Mouse (Mus musculus): ENCODE results near the gene Gm20441. TPM values are rescaled to one million over a fixed set of nuclear protein-coding genes. Genes with fewer than 3 reads are reported as not detected.

Gm20441 gene
- polyA plus RNA-seq, 1 experiment = not detected

DNA sequence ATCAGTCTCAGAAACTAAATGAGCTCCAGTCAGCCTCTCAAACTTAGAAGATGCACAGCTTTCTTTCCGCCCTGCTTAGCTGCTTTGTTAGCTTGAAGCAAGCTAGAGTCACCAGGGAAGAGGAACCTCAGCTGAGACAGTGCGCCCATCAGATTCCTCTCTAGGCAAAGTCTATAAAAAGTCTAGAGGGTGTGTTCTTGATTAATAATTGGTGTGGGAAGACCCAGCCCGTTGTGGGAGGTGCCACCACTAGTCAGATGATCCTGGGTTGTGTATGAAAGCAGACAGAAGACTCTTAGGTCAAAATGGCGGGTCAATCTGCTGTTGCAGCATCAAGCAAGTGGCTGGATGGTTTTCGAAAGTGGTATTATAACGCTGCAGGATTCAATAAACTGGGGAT, 13.9 kb downstream of the Gm20441 start:
- Histone ChIP-seq H3K4me1 (ENCODE audit: control insufficient read depth, insufficient read depth, low read length) (0 out of 2 replicates have a peak, but pooled peaks cover 4% of the 10 kb centered on the region), H3K4me3 (replicated peaks; ENCODE audit: extremely low read depth, low read depth, low read length) (no peak overlapping the region)
- TF ChIP-seq CTCF (IDR thresholded peaks at IDR 0.05; ENCODE audit: insufficient read depth, low read length) (no peak), POLR2A (IDR thresholded peaks at IDR 0.05; ENCODE audit: borderline replicate concordance, extremely low read depth, low read depth, low read length) (no peak)
- no peak for DNase-seq
- 84% methylated on average over 6 of the region's 6 CpGs for WGBS

- peak overlapping the region; percentile 85 for H3K4me3 ChIP-seq (replicated peaks; ENCODE audit: extremely low read depth, low read depth, low read length)
- WGBS = under 1% methylated on average over 27 of the region's 27 CpGs
- peak; percentile 47 for DNase-seq
- no peak for TF ChIP-seq POLR2A (IDR thresholded peaks at IDR 0.05; ENCODE audit: borderline replicate concordance, extremely low read depth, low read depth, low read length)
- peak; percentile 34; the same call in 1 of the 2 replicates for TF ChIP-seq CTCF (IDR thresholded peaks at IDR 0.05; ENCODE audit: insufficient read depth, low read length)
- 0 out of 2 replicates have a peak, but pooled peaks cover 4% of the 10 kb centered on the region for H3K4me1 ChIP-seq (ENCODE audit: control insufficient read depth, insufficient read depth, low read length)
Measured at GRCm38 (mm10) chr10:75764519-75765473, 16.0 kb downstream of the Gm20441 start.

GRCm38 (mm10) chr10:75763682-75764518, 16.9 kb downstream of the Gm20441 start, which contains the start of gene Cabin1:
Gene Cabin1, minus strand, starts transcription at chr10:75764341.
- H3K4me1 ChIP-seq (ENCODE audit: control insufficient read depth, insufficient read depth, low read length) = 0 out of 2 replicates have a peak, but pooled peaks cover 4% of the 10 kb centered on the region
- WGBS = under 1% methylated on average over 61 of the region's 61 CpGs
- peak; percentile 95 for DNase-seq
- TF ChIP-seq CTCF (IDR thresholded peaks at IDR 0.05; ENCODE audit: insufficient read depth, low read length) (no peak), POLR2A (IDR thresholded peaks at IDR 0.05; ENCODE audit: borderline replicate concordance, extremely low read depth, low read depth, low read length) (peak; percentile 88; the same call in 1 of the 2 replicates)
- peak within 1 kb of the TSS; percentile 95 for H3K4me3 ChIP-seq (replicated peaks; ENCODE audit: extremely low read depth, low read depth, low read length)

- no peak for DNase-seq
- TF ChIP-seq CTCF (IDR thresholded peaks at IDR 0.05; ENCODE audit: insufficient read depth, low read length) (no peak), POLR2A (IDR thresholded peaks at IDR 0.05; ENCODE audit: borderline replicate concordance, extremely low read depth, low read depth, low read length) (no peak)
- no peak overlapping the region for H3K4me3 ChIP-seq (replicated peaks; ENCODE audit: extremely low read depth, low read depth, low read length)
- 90% methylated on average over 3 of the region's 3 CpGs for WGBS
- H3K4me1 ChIP-seq (ENCODE audit: control insufficient read depth, insufficient read depth, low read length) = 0 out of 2 replicates have a peak, but pooled peaks cover 4% of the 10 kb centered on the region
Measured at GRCm38 (mm10) chr10:75762413-75762812, 18.3 kb downstream of the Gm20441 start.

DNA sequence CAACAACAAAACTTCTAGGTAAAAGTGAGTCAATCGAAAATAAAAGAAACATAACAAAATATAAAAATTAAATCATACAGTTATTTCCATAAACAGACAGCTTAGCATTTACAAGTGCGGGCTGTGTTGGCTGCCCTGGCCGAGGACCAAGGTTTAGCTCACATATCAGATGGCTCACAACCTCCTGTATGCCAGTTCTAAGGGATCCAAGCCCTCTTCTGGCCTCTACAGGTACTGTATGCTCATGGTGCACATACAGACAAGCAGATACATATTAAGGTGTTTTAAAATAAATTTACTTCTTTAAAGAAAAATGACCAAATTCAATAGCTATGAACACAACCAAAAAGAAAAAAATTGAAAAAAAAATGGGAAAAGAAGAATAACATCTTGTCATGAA, 20.4 kb downstream of the Gm20441 start:
- 0 out of 2 replicates have a peak, but pooled peaks cover 4% of the 10 kb centered on the region for H3K4me1 ChIP-seq (ENCODE audit: control insufficient read depth, insufficient read depth, low read length)
- TF ChIP-seq POLR2A (IDR thresholded peaks at IDR 0.05; ENCODE audit: borderline replicate concordance, extremely low read depth, low read depth, low read length) (no peak), CTCF (IDR thresholded peaks at IDR 0.05; ENCODE audit: insufficient read depth, low read length) (no peak)
- DNase-seq = no peak
- 96% methylated on average over 3 of the region's 3 CpGs for WGBS
- H3K4me3 ChIP-seq (replicated peaks; ENCODE audit: extremely low read depth, low read depth, low read length) = no peak overlapping the region

GRCm38 (mm10) chr10:75756719-75757118, 24.0 kb downstream of the Gm20441 start:
- no peak for DNase-seq
- Histone ChIP-seq H3K4me1 (ENCODE audit: control insufficient read depth, insufficient read depth, low read length) (no peaks in the 10 kb centered on the region), H3K4me3 (replicated peaks; ENCODE audit: extremely low read depth, low read depth, low read length) (no peak overlapping the region)
- TF ChIP-seq CTCF (IDR thresholded peaks at IDR 0.05; ENCODE audit: insufficient read depth, low read length) (no peak), POLR2A (IDR thresholded peaks at IDR 0.05; ENCODE audit: borderline replicate concordance, extremely low read depth, low read depth, low read length) (no peak)
- 82% methylated on average over 11 of the region's 11 CpGs for WGBS

GRCm38 (mm10) chr10:75744017-75744416, 36.7 kb downstream of the Gm20441 start:
- Histone ChIP-seq H3K4me3 (replicated peaks; ENCODE audit: extremely low read depth, low read depth, low read length) (no peak overlapping the region), H3K4me1 (ENCODE audit: control insufficient read depth, insufficient read depth, low read length) (no peaks in the 10 kb centered on the region)
- TF ChIP-seq POLR2A (IDR thresholded peaks at IDR 0.05; ENCODE audit: borderline replicate concordance, extremely low read depth, low read depth, low read length) (no peak), CTCF (IDR thresholded peaks at IDR 0.05; ENCODE audit: insufficient read depth, low read length) (peak; percentile 87)
- peak; percentile 75 for DNase-seq
- WGBS = 40% methylated on average over 3 of the region's 3 CpGs

- H3K4me3 ChIP-seq (replicated peaks; ENCODE audit: extremely low read depth, low read depth, low read length) = no peak overlapping the region
- H3K4me1 ChIP-seq (ENCODE audit: control insufficient read depth, insufficient read depth, low read length) = no peaks in the 10 kb centered on the region
- no peak for DNase-seq
- TF ChIP-seq POLR2A (IDR thresholded peaks at IDR 0.05; ENCODE audit: borderline replicate concordance, extremely low read depth, low read depth, low read length) = no peak
- no peak for TF ChIP-seq CTCF (IDR thresholded peaks at IDR 0.05; ENCODE audit: insufficient read depth, low read length)
- WGBS = 90% methylated on average over 12 of the region's 12 CpGs
Measured at GRCm38 (mm10) chr10:75743369-75743768, 37.4 kb downstream of the Gm20441 start.

DNA sequence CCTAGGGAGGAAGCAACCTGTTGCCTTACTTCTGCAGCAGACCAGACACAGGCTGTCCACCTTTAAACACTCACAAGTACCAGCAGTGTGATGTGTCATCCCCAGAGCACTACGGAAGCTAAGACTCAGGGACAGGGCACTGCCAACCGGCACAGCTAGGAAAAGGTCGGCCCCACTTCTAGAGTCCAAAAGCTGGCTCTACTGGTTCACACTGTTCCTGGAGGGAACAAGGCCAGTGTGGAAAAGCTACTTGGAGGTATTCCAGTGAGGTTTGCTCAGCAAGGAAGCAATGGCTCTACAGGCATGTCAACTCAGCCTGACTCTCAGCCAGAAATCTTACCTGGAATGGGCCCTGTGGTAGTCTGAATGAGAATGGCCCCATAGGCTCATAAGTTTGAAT, 39.9 kb downstream of the Gm20441 start:
- DNase-seq = no peak
- Histone ChIP-seq H3K4me1 (ENCODE audit: control insufficient read depth, insufficient read depth, low read length) (no peaks in the 10 kb centered on the region), H3K4me3 (replicated peaks; ENCODE audit: extremely low read depth, low read depth, low read length) (no peak overlapping the region)
- TF ChIP-seq POLR2A (IDR thresholded peaks at IDR 0.05; ENCODE audit: borderline replicate concordance, extremely low read depth, low read depth, low read length) (no peak), CTCF (IDR thresholded peaks at IDR 0.05; ENCODE audit: insufficient read depth, low read length) (no peak)
- 89% methylated on average over 3 of the region's 3 CpGs for WGBS
